Mouse (Mus musculus) spleen, postnatal 36 days (tissue): ENCODE results near the gene Nup155.
"Not testable (repeated sequence)": the region's sequence is repeated elsewhere in the genome, so short reads cannot be mapped to it uniquely, and the experiment has no call there.

Experiments used
- DNase-seq, 2 experiments: peaks; one replicate each; pipeline ENCODE4 v3.0.0; 2022; ENCODE audit warnings: low spot score in 2 of 2, mixed read lengths in 1 of 2

Nup155 gene

GRCm38 (mm10) chr15:8108966-8109743 is at the start of gene Nup155:
Gene Nup155, plus strand, starts transcription at chr15:8109273.
- peak; percentile 85 to 90 for DNase-seq

- no peak for DNase-seq
These were observed 43.9 kb upstream of the Nup155 start for GRCm38 (mm10) chr15:8065221-8065620.

- not testable (repeated sequence) for DNase-seq
These were observed 35.9 kb upstream of the Nup155 start for GRCm38 (mm10) chr15:8073159-8073558.

GRCm38 (mm10) chr15:8082139-8082538 is 26.9 kb upstream of the Nup155 start:
- no peak for DNase-seq

GRCm38 (mm10) chr15:8087293-8087692 is 21.8 kb upstream of the Nup155 start:
- DNase-seq: no peak

- DNase-seq: no peak
These were observed 20.4 kb upstream of the Nup155 start for GRCm38 (mm10) chr15:8088715-8089114.

GRCm38 (mm10) chr15:8090685-8091084 is 18.4 kb upstream of the Nup155 start:
- DNase-seq: no peak

- not testable (repeated sequence) for DNase-seq
These were observed 16.4 kb upstream of the Nup155 start for GRCm38 (mm10) chr15:8092668-8093067.

- peak; percentile 65 to 72 for DNase-seq
These were observed 11.2 kb upstream of the Nup155 start for GRCm38 (mm10) chr15:8097853-8098252.

- DNase-seq: peak; percentile 93 to 95
These were observed 10.0 kb upstream of the Nup155 start, which contains the start of gene Wdr70 for GRCm38 (mm10) chr15:8098774-8099749. Gene Wdr70, minus strand, starts transcription at chr15:8099209.

GRCm38 (mm10) chr15:8101975-8102542 is 7.0 kb upstream of the Nup155 start:
- DNase-seq: not testable (repeated sequence)

- no peak for DNase-seq
These were observed 610 bp upstream of the Nup155 start for GRCm38 (mm10) chr15:8108360-8108965.

- no peak for DNase-seq
These were observed 709 bp downstream of the Nup155 start for GRCm38 (mm10) chr15:8109782-8110181.

GRCm38 (mm10) chr15:8129281-8129680 is 20.2 kb downstream of the Nup155 start:
- no peak for DNase-seq

GRCm38 (mm10) chr15:8131268-8131667 is 22.2 kb downstream of the Nup155 start:
- no peak for DNase-seq

- DNase-seq: no peak
These were observed 22.7 kb downstream of the Nup155 start for GRCm38 (mm10) chr15:8131761-8132160.

GRCm38 (mm10) chr15:8135606-8136005 is 26.5 kb downstream of the Nup155 start:
- no peak for DNase-seq

GRCm38 (mm10) chr15:8161841-8162240 is 52.8 kb downstream of the Nup155 start:
- no peak for DNase-seq

GRCm38 (mm10) chr15:8168591-8169265 is 59.7 kb downstream of the Nup155 start, which contains the start of gene Cplane1:
Gene Cplane1, plus strand, starts transcription at chr15:8169106.
- DNase-seq: peak; percentile 90 to 91

- no peak for DNase-seq
These were observed 60.2 kb downstream of the Nup155 start for GRCm38 (mm10) chr15:8169266-8169746.

GRCm38 (mm10) chr15:8189563-8189962 is 80.5 kb downstream of the Nup155 start:
- no peak for DNase-seq
